Mouse (Mus musculus) thymus, postnatal 4 days (tissue): ENCODE results near the gene C130074G19Rik.

Source experiments
- DNase-seq: peaks from one replicate; pipeline ENCODE4 v3.0.0; 2021

The C130074G19Rik gene

DNA sequence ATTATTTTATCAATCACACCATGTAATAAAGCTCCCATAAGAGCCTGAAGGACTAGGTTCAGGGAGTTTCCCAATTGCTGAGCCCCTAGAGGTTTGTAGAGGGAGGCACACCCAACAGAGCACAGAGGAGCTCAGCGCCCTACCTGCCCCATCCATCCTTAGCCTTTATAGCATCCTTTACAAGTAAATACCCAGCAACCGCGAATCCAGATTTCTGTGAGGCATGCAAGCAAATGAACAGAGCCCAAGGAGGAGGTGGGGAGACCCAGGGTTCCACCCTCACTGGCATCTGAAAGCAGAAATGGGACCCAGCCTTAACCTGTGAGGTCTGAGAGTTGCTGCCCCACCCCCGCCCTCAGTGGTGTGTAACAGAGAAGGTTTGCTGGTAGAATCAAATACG lies 46.7 kb downstream of the C130074G19Rik start:
- DNase-seq: no peak

DNA sequence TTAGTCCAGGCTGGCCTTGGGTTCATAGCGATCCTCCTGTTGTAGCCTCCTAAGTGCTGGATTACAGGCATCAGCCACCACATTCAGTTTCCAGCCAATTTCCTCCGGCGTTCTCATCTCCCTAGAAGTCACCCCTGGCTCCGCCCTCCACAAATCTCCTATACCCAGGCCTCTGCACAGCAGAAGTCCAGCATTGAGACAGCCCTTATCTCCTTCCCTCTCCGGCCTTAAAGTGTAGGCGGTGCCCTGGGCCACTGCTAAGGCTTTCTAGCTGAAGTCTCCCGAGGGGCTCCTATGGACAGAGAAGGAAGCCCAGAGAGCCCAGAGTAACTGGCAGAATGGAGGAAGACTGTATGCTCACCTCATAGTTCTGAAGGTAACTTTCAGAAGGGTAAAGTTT lies 49.5 kb downstream of the C130074G19Rik start:
- no peak for DNase-seq

DNA sequence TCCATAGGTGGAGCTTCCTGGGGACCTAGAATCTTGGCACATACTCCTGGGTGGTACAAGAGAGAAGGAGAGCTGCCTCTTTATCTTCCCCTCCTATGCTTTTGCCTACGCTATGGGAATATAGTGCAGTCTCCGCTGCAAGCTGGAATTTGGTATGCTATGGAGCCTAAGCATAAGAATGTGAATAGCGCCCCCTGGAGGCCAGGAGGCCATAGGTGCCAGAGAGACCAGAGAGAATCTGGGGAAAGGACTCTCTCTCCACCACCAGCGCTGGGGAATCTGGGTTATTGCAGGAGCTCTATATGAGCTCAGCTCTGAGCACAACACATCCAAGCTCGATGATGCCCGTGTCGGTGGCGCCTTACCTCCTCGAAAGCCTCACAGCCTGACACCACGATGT lies 50.8 kb downstream of the C130074G19Rik start:
- peak; percentile 56 for DNase-seq

DNA sequence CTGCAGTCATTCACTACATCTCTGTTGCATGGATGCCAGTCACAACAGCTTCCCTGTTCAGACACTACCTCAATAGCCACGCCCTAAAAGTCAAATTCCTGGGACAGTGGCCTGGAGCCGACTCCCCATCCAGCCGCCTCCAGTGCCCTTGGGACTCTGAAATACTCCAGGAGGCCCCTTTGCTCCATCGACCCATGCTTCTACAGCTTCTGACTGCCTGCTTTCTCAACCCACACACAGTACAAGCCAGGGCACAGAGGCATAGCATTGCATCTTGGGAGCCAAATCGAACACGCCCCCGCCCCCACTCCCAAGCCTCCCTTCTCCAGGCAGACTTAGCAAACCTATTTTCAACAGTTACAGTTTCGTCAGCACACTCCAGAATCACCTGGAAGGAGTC lies 53.1 kb downstream of the C130074G19Rik start:
- DNase-seq: no peak

DNA sequence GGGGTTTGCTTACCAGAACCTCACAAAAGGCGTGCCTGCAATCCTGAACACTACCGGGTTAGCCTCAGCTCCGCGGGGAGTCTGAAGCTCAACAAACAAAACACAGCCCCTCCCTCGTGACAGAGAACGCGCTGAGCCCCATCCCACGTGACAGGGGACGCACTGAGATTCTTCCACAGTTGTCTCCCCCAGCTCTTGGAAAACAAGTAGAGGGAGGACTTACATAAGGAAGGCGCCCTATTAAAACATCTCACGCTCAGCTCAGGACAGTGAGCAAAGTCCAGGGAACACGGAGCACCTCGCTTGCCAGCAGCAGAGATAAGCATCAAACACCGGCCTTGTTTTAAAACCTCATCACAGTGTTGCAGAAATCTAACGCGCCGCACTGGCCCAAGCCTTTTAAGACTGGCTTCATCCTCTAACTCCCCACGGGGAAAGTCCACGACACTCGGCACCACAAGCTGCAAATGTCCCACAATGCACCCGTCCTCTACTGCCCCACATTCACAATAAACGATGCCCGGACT lies 55.8 kb downstream of the C130074G19Rik start:
- DNase-seq: no peak

DNA sequence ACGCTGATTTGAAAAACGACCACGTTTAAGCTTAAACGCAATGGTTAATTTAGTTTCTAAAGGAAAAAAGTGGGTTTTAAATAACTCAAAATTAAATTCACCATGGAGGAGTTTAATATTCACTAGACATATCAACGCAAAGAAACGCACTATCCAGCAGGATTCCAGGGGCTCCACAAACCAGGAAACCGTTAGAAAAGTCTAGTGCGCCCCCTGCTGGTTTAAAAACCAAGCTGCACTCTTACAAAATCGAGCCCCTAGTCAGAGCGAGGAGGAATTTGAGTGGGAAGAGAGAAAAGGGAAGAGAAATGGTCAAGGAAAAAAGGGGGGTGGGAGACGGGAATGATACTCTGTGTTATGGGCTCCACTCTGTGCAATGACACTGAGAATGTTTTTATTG lies 57.9 kb downstream of the C130074G19Rik start:
- DNase-seq: peak; percentile 46

DNA sequence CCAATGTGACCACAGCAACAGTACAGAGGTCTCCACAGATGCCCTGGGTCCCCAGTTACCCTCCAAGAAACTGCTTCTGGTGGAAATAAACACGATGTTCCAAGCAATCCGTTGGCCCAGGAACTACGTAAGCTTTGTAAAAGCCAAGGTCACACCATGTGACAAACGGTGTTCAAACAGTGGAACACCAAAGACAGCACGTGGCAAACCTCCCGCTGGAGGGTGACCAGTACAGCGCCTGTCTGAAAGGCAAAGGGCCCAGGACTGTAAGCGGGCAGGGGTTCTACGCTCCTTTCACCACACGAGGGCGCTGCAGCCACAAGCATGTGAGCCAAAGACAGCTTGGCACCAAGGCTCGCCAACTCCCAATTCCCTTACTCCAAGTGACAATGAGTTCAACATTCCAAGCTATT lies 58.6 kb downstream of the C130074G19Rik start:
- peak; percentile 93 for DNase-seq

DNA sequence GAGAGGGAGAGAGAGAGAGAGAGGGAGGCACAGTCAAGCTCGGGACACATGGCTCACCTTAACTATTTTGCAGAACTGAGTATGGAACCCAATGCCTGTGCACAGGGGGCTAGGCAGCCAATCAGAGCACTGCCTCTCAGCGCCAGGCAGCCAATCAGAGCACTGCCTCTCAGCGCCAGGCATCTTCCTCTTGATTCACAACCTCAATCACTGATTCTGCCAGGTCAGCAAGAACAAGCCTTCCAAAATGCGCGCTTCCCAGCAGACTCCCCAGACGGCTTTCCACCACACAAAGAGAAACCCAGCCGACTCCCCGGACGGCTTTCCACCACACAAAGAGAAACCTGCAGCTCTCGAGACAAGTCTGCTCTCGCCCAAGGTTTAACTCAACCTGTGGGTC lies 60.3 kb downstream of the C130074G19Rik start:
- DNase-seq: no peak
